Mouse (Mus musculus) right cerebral cortex, postnatal 10 days (tissue): Measurements from ENCODE around the gene Ccne1.
"Not testable (repeated sequence)": the region's sequence is repeated elsewhere in the genome, so short reads cannot be mapped to it uniquely, and the experiment has no call there.

Source experiments
- DNase-seq, 2 experiments: peaks; one replicate each; pipeline ENCODE4 v3.0.0; 2021; ENCODE audit warnings: low spot score in 2 of 2

Ccne1 gene

GRCm38 (mm10) chr7:38107371-38108259 lies at the start of gene Ccne1:
Gene Ccne1, minus strand, starts transcription at chr7:38107534.
- DNase-seq = peak; percentile 98 to 99

DNA sequence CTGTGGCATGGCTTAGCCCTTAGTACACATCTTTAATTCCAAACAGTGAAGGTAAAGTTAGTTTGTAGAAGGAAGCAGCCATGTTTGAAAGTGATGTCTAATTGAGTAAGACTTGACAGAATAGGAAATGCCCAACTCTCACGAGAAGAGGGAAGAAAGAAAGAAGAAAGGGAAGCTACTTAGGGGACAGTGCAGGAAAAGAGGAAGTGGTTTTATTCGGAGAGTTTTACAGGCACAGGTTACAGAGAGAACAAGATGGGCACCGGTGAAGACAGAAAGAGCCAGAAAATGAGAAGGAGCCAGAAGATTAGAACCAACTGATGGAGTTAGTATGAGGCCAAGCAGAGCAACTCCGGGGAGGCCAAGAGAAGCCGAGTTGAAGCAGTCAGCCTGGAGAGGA lies 48.5 kb upstream of the Ccne1 start:
- DNase-seq = no peak

GRCm38 (mm10) chr7:38152571-38152970 lies 45.2 kb upstream of the Ccne1 start:
- DNase-seq = no peak

GRCm38 (mm10) chr7:38151706-38152312 lies 44.5 kb upstream of the Ccne1 start:
- peak; percentile 53 to 78 for DNase-seq

DNA sequence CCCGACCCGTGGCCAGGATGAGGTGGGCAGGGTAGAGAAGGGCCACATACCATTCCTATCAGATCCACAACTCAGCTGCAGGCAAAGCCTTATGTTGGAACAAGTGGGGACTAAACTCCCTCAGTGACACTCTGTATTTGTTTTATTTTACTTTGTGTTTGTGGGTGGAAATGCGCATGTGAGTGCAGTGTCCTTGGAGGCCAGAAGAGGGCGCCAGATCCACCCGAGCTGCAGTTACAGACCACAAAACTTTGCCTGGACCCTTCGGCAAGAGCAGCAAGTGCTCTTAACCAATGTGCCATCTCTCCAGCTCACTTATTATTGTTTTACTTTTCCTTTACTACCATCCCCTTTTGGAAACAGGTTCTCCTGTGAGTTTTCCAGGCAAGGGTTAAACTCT lies 40.1 kb upstream of the Ccne1 start:
- DNase-seq = no peak

- peak; percentile 84 to 90 for DNase-seq
These were observed 34.6 kb upstream of the Ccne1 start for GRCm38 (mm10) chr7:38141747-38142545.

- DNase-seq = peak; percentile 73 to 86
These were observed 33.0 kb upstream of the Ccne1 start for GRCm38 (mm10) chr7:38140324-38140723.

DNA sequence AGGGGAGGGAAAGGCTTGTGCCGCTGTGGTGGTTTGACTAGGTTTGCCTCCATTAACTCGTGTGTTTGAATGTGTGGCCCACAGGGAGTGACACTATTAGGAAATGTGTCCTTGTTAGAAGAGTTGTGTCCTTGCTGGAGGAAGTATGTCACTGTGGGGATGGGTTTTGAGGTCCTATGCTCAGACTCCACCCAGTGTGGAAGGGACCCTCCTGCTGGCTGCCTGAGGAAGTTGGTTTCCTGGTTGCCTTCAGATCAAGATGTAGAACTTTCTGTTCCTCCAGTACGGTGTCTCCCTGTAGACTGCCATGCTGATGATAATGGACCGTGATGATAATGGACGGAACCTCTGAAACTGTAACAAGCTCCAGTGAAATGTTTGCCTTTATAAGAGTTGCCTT lies 27.1 kb upstream of the Ccne1 start:
- DNase-seq = no peak

- peak; percentile 48 to 66 for DNase-seq
These were observed 23.9 kb upstream of the Ccne1 start for GRCm38 (mm10) chr7:38131186-38131585.

- no peak for DNase-seq
These were observed 22.8 kb upstream of the Ccne1 start for GRCm38 (mm10) chr7:38129986-38130729.

DNA sequence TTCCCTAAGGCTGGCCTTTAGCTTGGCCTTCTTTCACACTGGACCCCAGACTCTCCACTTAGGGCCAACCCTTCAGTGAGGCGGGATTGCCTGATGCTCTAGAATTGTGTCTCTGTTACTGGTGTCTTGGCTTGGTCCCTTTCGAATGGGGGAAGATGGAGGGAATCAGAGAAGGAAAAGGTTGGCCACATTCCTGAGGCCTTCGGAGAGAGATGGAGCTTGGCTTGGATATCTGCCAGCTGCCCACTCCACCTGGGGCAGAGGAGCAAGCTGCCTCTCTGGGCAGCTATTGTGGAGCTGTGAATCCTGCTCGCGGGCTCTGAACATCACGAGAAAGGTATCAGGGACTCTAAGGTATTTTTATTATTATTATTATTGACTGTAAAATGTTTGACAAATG lies 22.2 kb upstream of the Ccne1 start:
- DNase-seq = no peak

DNA sequence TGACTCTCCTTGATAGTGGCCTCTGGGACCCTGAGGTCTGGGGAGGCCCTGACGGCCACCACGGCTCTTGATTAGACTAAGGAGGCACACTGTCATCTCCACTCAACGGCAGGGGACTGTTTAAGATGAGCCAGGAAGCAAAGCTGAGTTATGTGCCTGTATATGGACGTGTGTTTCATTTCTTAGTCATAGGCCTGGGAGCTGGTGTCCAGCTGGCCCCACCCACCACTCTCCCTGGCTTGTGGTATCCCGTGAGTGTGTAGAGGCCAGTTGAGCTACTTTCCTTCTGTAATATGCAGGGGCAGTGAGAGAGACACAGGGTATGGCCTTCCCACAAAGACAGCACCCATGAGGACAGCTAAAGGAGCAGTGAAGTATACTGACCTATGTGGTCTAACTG lies 20.9 kb upstream of the Ccne1 start:
- DNase-seq = not testable (repeated sequence)

DNA sequence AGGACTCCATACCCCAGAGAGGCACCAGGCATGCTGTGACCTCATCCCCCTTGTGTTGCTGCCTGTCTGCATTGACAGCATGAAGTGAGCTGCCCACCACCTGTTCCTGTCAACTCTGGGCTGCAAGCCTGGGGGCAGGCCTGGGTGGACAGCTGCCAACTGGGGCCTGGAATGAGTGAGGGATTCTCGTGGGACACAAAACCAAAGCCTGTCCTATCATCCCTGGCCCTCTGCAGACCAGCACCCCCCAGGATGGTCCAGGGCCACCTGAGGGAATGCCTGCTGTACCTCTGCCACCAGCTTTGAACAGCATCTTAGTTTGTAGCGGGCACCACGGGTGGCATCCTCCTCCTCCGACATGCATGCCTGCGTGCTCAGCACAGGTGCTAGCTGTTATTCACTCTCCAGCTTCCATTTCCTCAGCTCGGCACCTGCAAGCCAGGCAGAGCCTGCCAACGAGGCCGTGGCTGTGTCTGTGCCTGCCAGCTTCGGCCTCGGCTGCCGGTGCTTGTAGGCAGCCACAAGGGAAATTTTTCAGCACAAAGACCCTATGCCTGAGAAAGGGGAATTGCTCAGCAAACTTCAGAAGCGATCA lies 18.3 kb upstream of the Ccne1 start:
- peak in 1 of 2 experiments; percentile 50 for DNase-seq

GRCm38 (mm10) chr7:38124164-38124563 lies 16.8 kb upstream of the Ccne1 start:
- not testable (repeated sequence) for DNase-seq

- DNase-seq = no peak
These were observed 11.3 kb upstream of the Ccne1 start for GRCm38 (mm10) chr7:38118594-38118993.

DNA sequence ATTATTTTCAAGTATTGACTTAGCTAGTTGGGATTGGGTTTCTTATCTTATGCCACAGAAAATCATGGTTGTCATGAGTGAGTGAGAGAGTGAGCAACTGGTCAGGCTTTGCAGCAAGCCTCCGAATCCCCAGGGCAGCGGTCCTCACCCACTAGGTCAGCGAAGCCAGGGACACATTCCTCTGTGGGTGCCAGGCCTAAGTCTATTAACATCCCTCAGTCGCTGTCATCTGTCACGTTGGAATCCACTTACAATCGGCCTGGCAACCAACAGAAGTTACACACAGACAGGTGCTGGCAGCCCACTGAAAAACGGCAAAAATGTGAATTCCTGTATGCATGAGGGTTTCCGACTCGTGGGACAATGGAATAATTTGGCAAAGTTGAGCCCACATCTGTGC lies 5.1 kb upstream of the Ccne1 start:
- DNase-seq = no peak

DNA sequence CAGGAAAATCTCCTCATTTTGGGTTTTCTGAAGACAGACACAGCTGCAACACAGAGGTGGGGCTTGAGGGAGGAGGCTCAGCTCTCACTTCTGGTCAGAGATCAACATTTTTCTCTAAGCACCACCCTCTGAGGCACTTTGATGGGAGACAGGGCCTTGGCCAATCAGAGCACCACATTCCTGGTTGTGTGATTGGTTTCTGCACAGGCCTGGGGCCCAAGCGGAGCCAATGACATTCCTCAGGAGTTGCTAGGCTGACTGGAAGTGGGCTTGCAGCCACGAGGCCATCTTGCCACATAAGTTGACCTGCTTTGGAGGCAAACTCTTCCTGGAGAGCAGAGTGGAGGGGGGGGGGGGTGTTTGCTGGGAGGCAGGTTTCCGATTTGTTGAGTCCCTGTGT lies 4.7 kb upstream of the Ccne1 start:
- DNase-seq = peak; percentile 53 to 71

DNA sequence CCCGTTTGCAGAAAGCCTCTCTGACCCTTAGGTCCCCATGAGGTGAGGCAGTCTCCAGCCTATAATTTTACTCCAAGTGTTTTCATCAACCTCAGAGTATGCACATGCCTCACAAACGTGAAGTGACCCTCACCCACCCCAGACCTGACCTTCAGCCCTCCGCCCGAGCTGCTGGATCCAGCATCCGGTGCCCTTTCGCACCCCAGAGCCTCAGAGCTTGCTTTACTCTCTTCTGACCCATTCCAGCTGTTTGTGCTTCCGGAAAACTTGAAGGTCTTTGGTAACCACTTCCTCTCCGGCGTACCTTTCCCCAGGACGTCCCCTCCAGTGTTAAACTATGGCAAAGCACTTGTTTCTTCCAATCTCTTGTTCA lies 912 bp upstream of the Ccne1 start:
- peak; percentile 44 to 56 for DNase-seq

- peak; percentile 57 for DNase-seq
These were observed 523 bp downstream of the Ccne1 start for GRCm38 (mm10) chr7:38106711-38107311.

GRCm38 (mm10) chr7:38105379-38105778 lies 2.0 kb downstream of the Ccne1 start:
- no peak for DNase-seq

DNA sequence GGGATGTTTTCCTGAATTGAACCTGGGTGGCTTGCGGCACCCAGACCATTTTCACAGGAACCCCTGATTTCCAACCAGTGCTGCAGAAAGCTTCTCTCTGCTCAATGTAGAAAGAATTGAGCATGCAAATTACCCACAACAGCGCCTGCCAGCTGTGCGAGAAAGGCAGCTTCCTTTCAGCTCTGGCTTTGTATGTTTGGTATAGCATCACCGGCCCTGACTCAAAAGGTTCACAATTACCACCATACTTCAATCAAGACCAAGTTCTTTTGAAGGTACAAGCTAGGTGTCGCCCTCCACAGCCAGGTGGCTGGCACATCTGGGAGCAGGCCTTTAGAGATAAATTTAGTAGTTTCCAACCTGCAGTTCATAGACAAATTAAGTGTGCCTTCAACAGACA lies 3.2 kb downstream of the Ccne1 start:
- DNase-seq = no peak
